22 mouse cellular contexts compared by ENCODE assay signal in the genomic region with DNA sequence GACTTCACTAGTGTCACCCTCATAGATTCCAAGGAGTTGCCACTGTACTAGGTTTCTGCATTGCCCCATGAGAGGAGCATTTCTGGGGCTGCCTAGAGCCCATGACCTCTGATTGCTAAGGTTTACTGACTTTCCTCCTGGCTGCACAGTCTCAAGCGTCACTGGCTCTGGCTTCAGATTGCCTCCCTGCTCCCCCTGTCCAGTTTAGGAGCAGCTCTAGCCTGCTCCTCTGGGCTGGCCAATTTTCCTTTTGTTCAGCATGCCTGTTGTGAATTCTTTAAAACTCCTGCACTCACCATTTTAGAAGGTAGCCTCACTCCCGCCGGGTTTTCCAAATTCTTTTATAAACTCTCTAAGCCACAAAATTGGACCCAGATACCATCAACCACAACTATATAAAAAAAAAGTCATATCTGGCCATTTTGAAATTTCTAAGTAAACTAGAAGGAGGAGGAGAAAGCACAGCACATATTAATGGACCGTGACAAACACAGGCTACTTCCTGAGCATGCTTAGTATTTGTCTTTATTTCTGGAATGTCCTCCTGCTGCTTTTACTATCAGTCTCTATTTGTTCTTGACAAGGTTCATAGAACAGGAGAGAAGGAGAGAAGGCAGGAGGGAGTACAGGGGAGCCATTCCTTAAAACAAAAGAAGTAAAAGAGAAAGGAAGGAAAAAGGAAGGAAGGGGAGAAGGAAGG.
DNase-seq lines count a peak whose midpoint lies in the region; ATAC-seq lines count a peak whose summit lies in the region.
"Had no signal": no experiment of that assay in that cellular context is flagged by ENCODE, and none has a peak within 500 bp of the region (broad histone marks: within the 10 kb centered on the region; RNA-seq: fewer than 3 reads in every experiment).

No protein-coding gene starts in this region.

- peak; percentile 68; the same call in 1 of the 2 replicates for ATAC-seq in limb, embryonic 12.5 days (ENCODE audit: insufficient number of reproducible peaks, insufficient read depth, low FRiP score, low TSS enrichment, low read depth)
- peak; percentile 76 for ATAC-seq in kidney, embryonic 14.5 days (ENCODE audit: low FRiP score, low TSS enrichment)
- ATAC-seq: CD4-positive, CD25-positive, alpha-beta regulatory T cell, adult 4 months; inflammation-experienced regulatory T-cells, adult 6 months had no signal

- H3K4me3 ChIP-seq in limb, embryonic 12.5 days (replicated peaks) = no peak overlapping the region
- no peak overlapping the region for H3K4me3 ChIP-seq in limb, embryonic 10.5 days
- H3K4me3 ChIP-seq in kidney, embryonic 14.5 days (ENCODE audit: low read length) = no peak overlapping the region
- H3K4me3 ChIP-seq: forebrain, embryonic 10.5 days; gastrocnemius, adult 2 months; heart, embryonic 10.5 days had no signal

- H3K27ac ChIP-seq in limb, embryonic 12.5 days = no peak overlapping the region
- no peak overlapping the region for H3K27ac ChIP-seq in limb, embryonic 10.5 days
- peak overlapping the region; percentile 49; the same call in 1 of the 2 replicates for H3K27ac ChIP-seq in kidney, embryonic 14.5 days (ENCODE audit: low read depth, low read length)
- H3K27ac ChIP-seq: forebrain, embryonic 10.5 days; gastrocnemius, adult 2 months; heart, embryonic 10.5 days; hindbrain, embryonic 14.5 days had no signal

- H3K4me1 ChIP-seq in limb, embryonic 12.5 days (replicated peaks) = no peaks in the 10 kb centered on the region
- peaks cover 2% of the 10 kb centered on the region; the same call in 1 of the 2 replicates for H3K4me1 ChIP-seq in limb, embryonic 10.5 days
- peaks cover 4% of the 10 kb centered on the region; the same call in 1 of the 2 replicates for H3K4me1 ChIP-seq in kidney, embryonic 14.5 days (ENCODE audit: control insufficient read depth, insufficient read depth, low read length)
- H3K4me1 ChIP-seq: heart, embryonic 10.5 days had no signal

- WGBS in limb, embryonic 12.5 days = 64% methylated on average over 4 of the region's 4 CpGs
- 78% methylated on average over 4 of the region's 4 CpGs for WGBS in limb, embryonic 10.5 days
- 48% methylated on average over 4 of the region's 4 CpGs for WGBS in kidney, embryonic 14.5 days

- H3K4me2 ChIP-seq in limb, embryonic 12.5 days = no peak overlapping the region
- no peak overlapping the region for H3K4me2 ChIP-seq in kidney, embryonic 14.5 days (replicated peaks; ENCODE audit: low read depth, low read length)
- H3K4me2 ChIP-seq: hindbrain, embryonic 14.5 days; liver, embryonic 11.5 days; midbrain, embryonic 11.5 days had no signal

- no peaks in the 10 kb centered on the region for H3K36me3 ChIP-seq in limb, embryonic 12.5 days
- H3K36me3 ChIP-seq in limb, embryonic 10.5 days = no peaks in the 10 kb centered on the region
- no peaks in the 10 kb centered on the region for H3K36me3 ChIP-seq in kidney, embryonic 14.5 days (ENCODE audit: control insufficient read depth, insufficient read depth, low read length)
- H3K36me3 ChIP-seq: forebrain, embryonic 10.5 days; heart, embryonic 10.5 days had no signal

- no peak overlapping the region for H3K9ac ChIP-seq in limb, embryonic 12.5 days (replicated peaks)
- no peak overlapping the region for H3K9ac ChIP-seq in kidney, embryonic 14.5 days (ENCODE audit: low read depth, low read length)
- H3K9ac ChIP-seq: hindbrain, embryonic 14.5 days had no signal

- H3K27me3 ChIP-seq in limb, embryonic 12.5 days = no peaks in the 10 kb centered on the region
- H3K27me3 ChIP-seq in limb, embryonic 10.5 days (ENCODE audit: low read depth, poor library complexity, severe bottlenecking) = no peaks in the 10 kb centered on the region
- no peaks in the 10 kb centered on the region for H3K27me3 ChIP-seq in kidney, embryonic 14.5 days (ENCODE audit: control insufficient read depth, insufficient read depth, low read length)

- no peaks in the 10 kb centered on the region; the same call in 1 of the 2 replicates for H3K9me3 ChIP-seq in limb, embryonic 12.5 days
- no peaks in the 10 kb centered on the region for H3K9me3 ChIP-seq in limb, embryonic 10.5 days (replicated peaks)
- no peaks in the 10 kb centered on the region for H3K9me3 ChIP-seq in kidney, embryonic 14.5 days (ENCODE audit: control insufficient read depth, low read length)
- H3K9me3 ChIP-seq: forebrain, embryonic 10.5 days; heart, embryonic 10.5 days had no signal

- no peak for DNase-seq in limb, embryonic 10.5 days (ENCODE audit: low spot score)
- peak; percentile 2 to 50 for DNase-seq in kidney, postnatal 25 days
- DNase-seq in testis, postnatal 10 days (ENCODE audit: low spot score) = no peak
- no peak for DNase-seq in cerebellum, adult 11-12 months
- DNase-seq in adrenal gland, adult 8-10 months = no peak
- DNase-seq: adrenal gland, postnatal 10 days; cerebellum, adult 8-10 months; cerebellum, postnatal 36 days; embryo, embryonic 11 days; gastrocnemius, adult 2 months; heart, postnatal 4 days; lung, adult 18-20 months; lung, postnatal 10 days had no signal

Comparison
In these comparisons a context has a peak if more than half of its experiments do, and no peak if none do; other contexts are left out.
1. DNase-seq: peak in kidney, postnatal 25 days (2 of 2); none in limb, embryonic 10.5 days (single experiment), testis, postnatal 10 days (single experiment), cerebellum, adult 11-12 months (single experiment) and adrenal gland, adult 8-10 months (single experiment).